Mouse (Mus musculus) monocyte, adult 59 days (primary cell): ENCODE results near the gene Grb10. TPM values are rescaled to one million over a fixed set of nuclear protein-coding genes. Genes with fewer than 3 reads are reported as not detected.

ENCODE experiments used
- total RNA-seq, 2 experiments: library from RNA; stranded (reverse); gene quantifications; one replicate each; pipeline ENCODE4 v1.2.4; 2023

The Grb10 gene
- under 1 TPM in 1 of 2 experiments, not detected in 1; 0.09 TPM for total RNA-seq

DNA sequence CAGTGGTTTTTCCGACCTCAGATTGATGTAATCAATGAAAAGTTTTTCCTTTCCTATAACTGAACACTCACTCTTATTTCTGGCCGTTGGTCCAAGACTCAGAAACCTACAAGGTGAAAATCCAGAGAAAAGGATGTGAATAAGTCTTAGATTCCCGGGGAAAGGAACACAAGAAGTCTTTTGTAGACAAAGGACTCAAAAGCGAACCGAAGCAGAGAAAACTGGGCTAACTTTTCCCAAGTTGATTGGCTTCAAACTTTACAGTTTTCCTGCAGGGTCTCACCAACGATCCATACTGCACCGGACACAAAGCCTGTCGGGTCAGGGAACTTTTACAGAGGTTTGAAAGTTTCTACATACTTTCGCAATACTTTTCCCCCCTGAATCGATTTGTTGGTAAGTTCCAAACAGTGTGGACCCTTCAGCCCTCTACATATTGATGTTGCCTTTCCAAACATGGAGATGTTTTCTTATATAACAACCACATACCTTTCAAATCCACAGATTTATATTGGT, at the start of gene Grb10:
Grb10 (minus strand) TSS at position 214 of the 516 bp plus-strand sequence.

DNA sequence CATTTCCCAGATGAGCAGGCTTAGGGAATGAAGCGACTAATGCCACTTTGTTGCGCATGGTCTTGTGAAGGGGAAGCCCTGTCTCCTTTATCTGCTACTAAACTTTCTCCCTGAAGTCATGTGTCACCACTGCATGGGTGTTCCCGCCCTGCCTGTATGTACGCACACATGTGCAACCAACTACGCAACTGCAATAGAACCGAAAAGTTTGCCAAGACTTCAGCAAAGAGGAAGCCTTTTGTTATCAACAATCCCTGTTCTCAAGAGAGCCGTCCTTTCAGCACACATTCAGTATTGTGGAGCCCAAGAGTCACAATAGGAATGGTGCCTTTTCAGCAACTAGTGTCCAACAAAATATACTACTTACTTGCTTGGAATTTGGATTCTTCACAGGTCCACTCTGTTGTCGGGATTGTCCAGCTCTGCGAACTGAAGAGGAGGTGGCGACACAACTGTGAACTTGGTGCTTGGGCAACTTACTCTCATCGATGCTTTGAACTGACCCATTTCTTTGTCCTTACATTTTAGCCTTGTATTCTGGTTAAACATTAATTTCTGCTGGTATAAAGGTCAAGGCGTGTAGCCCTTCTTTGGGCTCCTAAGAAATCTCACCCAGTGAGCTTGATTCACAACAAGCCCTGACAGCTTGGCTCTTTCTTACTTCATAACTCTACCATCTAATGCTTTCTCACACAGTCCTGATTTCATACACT, 140.7 kb downstream of the Grb10 start, which contains the start of gene Ddc:
Ddc (minus strand) TSS at position 500 of the 713 bp plus-strand sequence.

Other genes with a start within 250 kb of the Grb10 start
- gene Fignl1, start 229.7 kb downstream of the Grb10 start, total RNA-seq: under 1 TPM; 0.45 to 0.61 TPM
- gene Ddc, start 140.5 kb downstream of the Grb10 start, total RNA-seq: not detected